Mouse (Mus musculus) liver, embryonic 14.5 days (tissue): ENCODE measurements around the gene Rprml.

Source experiments
- CTCF ChIP-seq: IDR thresholded peaks from 2 replicates; pipeline ENCODE4 v1.5.1; 2016; ENCODE audit warnings: antibody characterized with exemption, low read depth, control low read depth
- EP300 ChIP-seq: IDR thresholded peaks from 2 replicates; pipeline ENCODE4 v1.6.1; 2016; ENCODE audit warnings: antibody characterized with exemption, low read depth

DNA sequence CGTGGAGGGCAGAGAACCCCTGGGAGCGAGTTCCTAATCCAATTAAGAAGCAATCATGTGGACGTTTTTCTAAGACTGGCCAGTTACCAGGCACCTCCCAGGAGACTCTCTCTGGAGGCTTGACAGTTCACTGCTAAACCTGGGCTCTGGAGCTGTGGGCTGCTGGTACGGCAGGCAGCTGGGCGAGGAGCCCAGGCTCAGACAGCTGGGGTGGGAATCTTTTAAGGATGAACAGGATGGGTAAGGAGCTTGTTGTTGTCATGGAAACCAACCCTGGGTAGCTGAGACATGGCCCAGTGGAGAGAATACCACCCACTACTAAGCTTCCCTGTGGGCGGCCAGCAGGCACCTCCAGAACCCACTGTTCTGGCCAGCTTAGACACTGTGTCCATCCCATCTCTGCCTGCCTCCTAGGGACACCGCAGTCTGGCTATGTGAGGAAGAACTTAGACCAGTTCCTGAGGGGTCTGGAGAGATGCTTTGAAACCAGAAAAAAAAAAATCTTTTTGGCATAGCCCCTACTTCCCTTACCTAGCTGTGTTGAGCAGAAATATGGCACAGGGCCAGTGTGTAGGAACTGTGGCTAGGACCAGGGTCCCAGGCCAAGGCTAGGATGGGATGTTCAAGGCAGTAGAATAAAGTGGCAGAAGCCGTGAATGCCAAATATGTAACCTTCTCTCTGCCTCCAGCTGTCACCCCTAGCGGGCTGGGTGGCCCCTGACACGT, 17.0 kb downstream of the Rprml start:
- TF ChIP-seq CTCF, result no peak
- TF ChIP-seq EP300, result no peak
